Comparison of ENCODE assay signal across 9 mouse cellular contexts in the genomic region with DNA sequence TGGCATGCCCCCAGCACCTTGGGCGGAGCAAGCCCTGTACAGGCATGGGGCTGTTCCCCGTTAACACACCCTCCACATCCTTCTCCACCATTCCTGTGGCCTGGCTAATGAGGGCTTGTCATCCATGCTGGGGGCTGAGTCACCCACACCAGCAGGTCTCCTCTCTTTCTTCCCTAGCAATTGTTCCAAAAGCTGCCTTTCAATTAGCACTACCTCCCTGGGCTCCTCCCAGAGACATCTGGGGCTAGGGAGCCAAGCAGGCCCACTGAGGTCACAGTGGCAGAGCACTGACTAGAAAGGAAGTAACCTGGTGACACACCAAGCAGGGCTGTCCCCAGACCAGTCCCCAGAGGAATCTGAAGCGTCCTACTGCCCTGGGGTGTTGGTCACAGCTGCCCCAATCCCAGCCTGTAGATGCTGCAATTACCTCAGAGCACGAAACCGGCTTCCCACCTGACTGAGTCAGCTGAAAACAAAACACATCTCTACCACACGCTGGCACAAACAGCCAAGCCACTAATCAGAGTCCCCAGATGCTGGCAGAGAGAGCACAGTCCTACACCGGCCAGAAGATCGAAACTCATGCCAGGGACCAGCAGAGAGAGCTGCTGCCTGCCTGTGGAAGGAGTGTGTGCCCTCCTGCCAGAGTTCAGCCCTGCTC. TPM values are rescaled to one million over a fixed set of nuclear protein-coding genes. Genes with fewer than 3 reads are reported as not detected.
DNase-seq lines count a peak whose midpoint lies in the region; ATAC-seq lines count a peak whose summit lies in the region.
"Had no signal": no experiment of that assay in that cellular context is flagged by ENCODE, and none has a peak within 500 bp of the region (broad histone marks: within the 10 kb centered on the region; RNA-seq: fewer than 3 reads in every experiment).

A gene (plus strand): TSS at position 519 of the 661 bp plus-strand sequence.

- H3K36me3 ChIP-seq in forebrain, embryonic 16.5 days (ENCODE audit: control insufficient read depth, insufficient read depth) = no peaks in the 10 kb centered on the region
- peaks cover 24% of the 10 kb centered on the region for H3K36me3 ChIP-seq in midbrain, embryonic 14.5 days (ENCODE audit: control insufficient read depth, insufficient read depth, low read length)

- peak; percentile 5 for DNase-seq in kidney, adult 18-20 months
- DNase-seq in kidney, postnatal 36 days = no peak
- DNase-seq in MN1 (ENCODE audit: low spot score) = peak; percentile 82
- no peak for DNase-seq in midbrain, embryonic 14.5 days
- DNase-seq in frontal cortex, postnatal 10 days (ENCODE audit: low spot score in 2 of 2) = no peak
- no peak for DNase-seq in embryo, embryonic 11 days
- no peak for DNase-seq in left cerebral cortex, postnatal 25 days (ENCODE audit: low spot score in 2 of 2)

- H3K9me3 ChIP-seq in forebrain, embryonic 16.5 days (ENCODE audit: control insufficient read depth, low read length) = no peaks in the 10 kb centered on the region
- H3K9me3 ChIP-seq in midbrain, embryonic 14.5 days (ENCODE audit: control insufficient read depth, low read length) = no peaks in the 10 kb centered on the region
- H3K9me3 ChIP-seq: embryonic facial prominence, embryonic 12.5 days had no signal

- ATAC-seq in forebrain, embryonic 16.5 days = 0 out of 2 replicates have a peak, but pooled peaks have one; percentile 21
- ATAC-seq in midbrain, embryonic 14.5 days (ENCODE audit: low FRiP score, low TSS enrichment) = no peak

- H3K9ac ChIP-seq in forebrain, embryonic 16.5 days (replicated peaks; ENCODE audit: low read depth, low read length) = no peak within 1 kb of the TSS
- H3K9ac ChIP-seq in midbrain, embryonic 14.5 days (replicated peaks; ENCODE audit: low read length) = peak within 1 kb of the TSS; percentile 14; the same call in 1 of the 2 replicates
- H3K9ac ChIP-seq: embryonic facial prominence, embryonic 12.5 days had no signal

- peaks cover 11% of the 10 kb centered on the region for H3K4me1 ChIP-seq in forebrain, embryonic 16.5 days (replicated peaks; ENCODE audit: control insufficient read depth, insufficient read depth, low read length)
- 0 out of 2 replicates have a peak, but pooled peaks cover 7% of the 10 kb centered on the region for H3K4me1 ChIP-seq in midbrain, embryonic 14.5 days (ENCODE audit: control insufficient read depth, insufficient read depth, low read length)

- WGBS in forebrain, embryonic 16.5 days = 24% methylated on average over 8 of the region's 8 CpGs
- WGBS in midbrain, embryonic 14.5 days = 41% methylated on average over 8 of the region's 8 CpGs

- H3K4me3 ChIP-seq in forebrain, embryonic 16.5 days (replicated peaks; ENCODE audit: low read length) = no peak within 1 kb of the TSS
- no peak within 1 kb of the TSS for H3K4me3 ChIP-seq in midbrain, embryonic 14.5 days (replicated peaks; ENCODE audit: low read depth, low read length)
- H3K4me3 ChIP-seq: embryonic facial prominence, embryonic 12.5 days had no signal

- no peak within 1 kb of the TSS for H3K27ac ChIP-seq in forebrain, embryonic 16.5 days (ENCODE audit: low read length)
- H3K27ac ChIP-seq in midbrain, embryonic 14.5 days (replicated peaks; ENCODE audit: low read depth, low read length) = no peak within 1 kb of the TSS; the same call in 1 of the 2 replicates

- intact Hi-C loops in left cerebral cortex, postnatal 25 days (cut with DNase I) = no loop called here

- H3K27me3 ChIP-seq in forebrain, embryonic 16.5 days (replicated peaks; ENCODE audit: control insufficient read depth, insufficient read depth, low read length) = no peaks in the 10 kb centered on the region
- no peaks in the 10 kb centered on the region for H3K27me3 ChIP-seq in midbrain, embryonic 14.5 days (ENCODE audit: control insufficient read depth, insufficient read depth, low read length)
- H3K27me3 ChIP-seq: embryonic facial prominence, embryonic 12.5 days had no signal

- no peak within 1 kb of the TSS for H3K4me2 ChIP-seq in forebrain, embryonic 16.5 days (ENCODE audit: low read length)
- no peak within 1 kb of the TSS for H3K4me2 ChIP-seq in midbrain, embryonic 14.5 days (ENCODE audit: low read length)

RNA-seq across cellular contexts. Expression of the gene that starts here (rescaled TPM):
- 1.1 and 1.3 TPM in 2 replicates for polyA plus RNA-seq in forebrain, embryonic 16.5 days (2015; fragmentation: Nextera tagmentation; extraction: Ambion mirVana)
- polyA plus RNA-seq in midbrain, embryonic 14.5 days (2014; fragmentation: Nextera tagmentation; extraction: Ambion mirVana) = 0.43 and 0.90 TPM in 2 replicates
- total RNA-seq in left cerebral cortex, postnatal 25 days (2021) = not detected

Comparison
In these comparisons a context has a peak if more than half of its experiments do, and no peak if none do; other contexts are left out.
1. DNase-seq: peak in kidney, adult 18-20 months (single experiment) and MN1 (single experiment); none in kidney, postnatal 36 days (0 of 2), midbrain, embryonic 14.5 days (single experiment), frontal cortex, postnatal 10 days (0 of 2), embryo, embryonic 11 days (single experiment) and left cerebral cortex, postnatal 25 days (0 of 2).